Mouse (Mus musculus) hindbrain, embryonic 12.5 days (tissue): ENCODE measurements at regions not wholly inside any gene's neighbourhood (a gene's known extent, or its start where the extent isn't known, plus 50 kb on each side); places are given as distances from the start of the nearest gene placed in this dataset.

ENCODE experiments used
- ATAC-seq: fragments of 200-750 bp; cut with Nextera tagmentation; 2 replicates; pipeline ENCODE4 v1.8.0; 2017; ENCODE audit warnings: moderate TSS enrichment; ENCODE audit not compliant: low FRiP score
- H3K27ac ChIP-seq: fragments of 300-500 bp; sonication (generic); 2 replicates; pipeline ENCODE4 v1.5.1; 2016; ENCODE audit warnings: mild to moderate bottlenecking
- H3K27me3 ChIP-seq: fragments of 300-500 bp; sonication (generic); 2 replicates; pipeline ENCODE4 v1.6.1; 2016; ENCODE audit warnings: mild to moderate bottlenecking
- H3K36me3 ChIP-seq: fragments of 300-500 bp; sonication (generic); 2 replicates; pipeline ENCODE4 v1.6.1; 2016; ENCODE audit warnings: mild to moderate bottlenecking
- H3K4me1 ChIP-seq: fragments of 300-500 bp; sonication (generic); 2 replicates; pipeline ENCODE4 v1.6.1; 2016
- H3K4me2 ChIP-seq: fragments of 300-500 bp; sonication (generic); replicated peaks from 2 replicates; pipeline ENCODE4 v1.6.1; 2016; ENCODE audit warnings: mild to moderate bottlenecking
- H3K4me3 ChIP-seq: fragments of 300-500 bp; sonication (generic); 2 replicates; pipeline ENCODE4 v1.5.1; 2016; ENCODE audit warnings: mild to moderate bottlenecking
- H3K9ac ChIP-seq: fragments of 300-500 bp; sonication (generic); 2 replicates; pipeline ENCODE4 v1.6.1; 2016; ENCODE audit warnings: mild to moderate bottlenecking, moderate library complexity
- H3K9me3 ChIP-seq: fragments of 300-500 bp; sonication (generic); replicated peaks from 2 replicates; pipeline ENCODE4 v1.6.1; 2016; ENCODE audit warnings: mild to moderate bottlenecking
- WGBS: fragments of 180-500 bp; shearing (Covaris S2); methylation state at CpG from one replicate; pipeline ENCODE4 v1.1.7; 2016; 5-methylcytosine and 5-hydroxymethylcytosine counted together

GRCm38 (mm10) chr1:90396660-90397059, 192.9 kb downstream of the Ackr3 start:
- ATAC-seq: no peak
- no peak overlapping the region for H3K4me3 ChIP-seq
- no peaks in the 10 kb centered on the region for H3K9me3 ChIP-seq
- H3K4me2 ChIP-seq: no peak overlapping the region
- no peaks in the 10 kb centered on the region for H3K36me3 ChIP-seq
- H3K27me3 ChIP-seq: 0 out of 2 replicates have a peak, but pooled peaks cover 2% of the 10 kb centered on the region
- H3K4me1 ChIP-seq: peaks cover 13% of the 10 kb centered on the region
- WGBS: 62% methylated on average over 1 of the region's 1 CpGs
- no peak overlapping the region for H3K27ac ChIP-seq
- H3K9ac ChIP-seq: no peak overlapping the region

GRCm38 (mm10) chr1:90397355-90397754, 193.6 kb downstream of the Ackr3 start:
- Histone ChIP-seq H3K36me3 (no peaks in the 10 kb centered on the region), H3K4me1 (peaks cover 13% of the 10 kb centered on the region), H3K4me3 (no peak overlapping the region), H3K9me3 (no peaks in the 10 kb centered on the region), H3K27me3 (0 out of 2 replicates have a peak, but pooled peaks cover 5% of the 10 kb centered on the region), H3K9ac (no peak overlapping the region), H3K27ac (0 out of 2 replicates have a peak overlapping the region, but pooled peaks have one; percentile 17), H3K4me2 (no peak overlapping the region)
- ATAC-seq: no peak
- 31% methylated on average over 5 of the region's 5 CpGs for WGBS

- Histone ChIP-seq H3K9me3 (no peaks in the 10 kb centered on the region), H3K4me3 (no peak overlapping the region), H3K27me3 (peaks cover 5% of the 10 kb centered on the region; the same call in 1 of the 2 replicates), H3K9ac (no peak overlapping the region), H3K36me3 (no peaks in the 10 kb centered on the region), H3K27ac (no peak overlapping the region), H3K4me1 (peaks cover 13% of the 10 kb centered on the region), H3K4me2 (no peak overlapping the region)
- ATAC-seq: no peak
- 80% methylated on average over 15 of the region's 15 CpGs for WGBS
These were observed 194.7 kb downstream of the Ackr3 start for GRCm38 (mm10) chr1:90398396-90398975.

GRCm38 (mm10) chr1:90403057-90403456, 199.3 kb downstream of the Ackr3 start:
- Histone ChIP-seq H3K9me3 (no peaks in the 10 kb centered on the region), H3K27ac (0 out of 2 replicates have a peak overlapping the region, but pooled peaks have one; percentile 0), H3K36me3 (no peaks in the 10 kb centered on the region), H3K9ac (no peak overlapping the region), H3K4me2 (no peak overlapping the region), H3K27me3 (peaks cover 5% of the 10 kb centered on the region; the same call in 1 of the 2 replicates), H3K4me3 (no peak overlapping the region), H3K4me1 (peaks cover 8% of the 10 kb centered on the region)
- 73% methylated on average over 6 of the region's 6 CpGs for WGBS
- ATAC-seq: no peak

DNA sequence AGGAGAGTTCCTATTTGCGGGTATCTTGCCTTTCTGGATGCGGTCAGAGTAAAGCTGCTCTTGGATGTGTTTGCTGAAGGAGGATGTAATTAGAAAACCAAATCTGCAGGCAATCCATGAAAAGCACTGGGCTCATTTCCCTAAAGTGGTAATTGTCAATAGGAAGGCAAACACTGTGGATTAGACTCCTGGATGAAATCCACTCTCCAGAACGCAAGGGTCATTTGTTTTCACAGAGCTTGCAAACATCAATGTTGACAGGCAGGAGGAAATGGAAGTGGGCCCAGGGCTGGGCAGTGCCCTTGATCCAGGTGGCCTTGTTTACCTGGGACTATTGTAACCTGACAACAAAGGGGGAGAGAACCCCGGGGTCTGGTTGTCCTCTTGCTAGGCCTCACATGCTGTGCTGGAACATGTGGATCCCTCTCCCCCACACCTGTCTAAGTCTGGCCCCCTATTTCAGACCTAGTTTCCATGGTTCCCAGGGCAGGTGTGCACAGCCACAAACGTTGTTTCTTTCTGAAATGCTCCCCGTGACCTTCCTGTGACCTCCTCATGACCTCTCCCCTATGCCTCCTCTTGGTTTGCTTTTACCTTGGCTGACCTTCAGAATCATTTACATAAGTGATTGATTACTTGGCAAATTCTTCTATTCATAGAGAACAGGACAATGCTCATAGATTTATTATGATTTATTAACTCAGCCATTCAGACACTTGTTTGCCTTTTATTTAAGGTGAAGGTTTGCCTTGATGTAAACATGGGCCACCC, 197.9 kb upstream of the Cops8 start:
- Histone ChIP-seq H3K4me3 (no peak overlapping the region), H3K4me2 (no peak overlapping the region), H3K27ac (no peak overlapping the region; the same call in 1 of the 2 replicates), H3K9ac (no peak overlapping the region), H3K4me1 (peaks cover 8% of the 10 kb centered on the region), H3K36me3 (no peaks in the 10 kb centered on the region), H3K9me3 (no peaks in the 10 kb centered on the region), H3K27me3 (peaks cover 5% of the 10 kb centered on the region; the same call in 1 of the 2 replicates)
- no peak for ATAC-seq
- WGBS: 41% methylated on average over 6 of the region's 6 CpGs

GRCm38 (mm10) chr1:90406663-90407062, 196.1 kb upstream of the Cops8 start:
- 88% methylated on average over 6 of the region's 6 CpGs for WGBS
- no peak overlapping the region for H3K9ac ChIP-seq
- peaks cover 8% of the 10 kb centered on the region for H3K4me1 ChIP-seq
- H3K4me3 ChIP-seq: no peak overlapping the region
- H3K27me3 ChIP-seq: peaks cover 3% of the 10 kb centered on the region; the same call in 1 of the 2 replicates
- H3K9me3 ChIP-seq: no peaks in the 10 kb centered on the region
- no peak for ATAC-seq
- no peaks in the 10 kb centered on the region for H3K36me3 ChIP-seq
- H3K27ac ChIP-seq: no peak overlapping the region
- H3K4me2 ChIP-seq: no peak overlapping the region

DNA sequence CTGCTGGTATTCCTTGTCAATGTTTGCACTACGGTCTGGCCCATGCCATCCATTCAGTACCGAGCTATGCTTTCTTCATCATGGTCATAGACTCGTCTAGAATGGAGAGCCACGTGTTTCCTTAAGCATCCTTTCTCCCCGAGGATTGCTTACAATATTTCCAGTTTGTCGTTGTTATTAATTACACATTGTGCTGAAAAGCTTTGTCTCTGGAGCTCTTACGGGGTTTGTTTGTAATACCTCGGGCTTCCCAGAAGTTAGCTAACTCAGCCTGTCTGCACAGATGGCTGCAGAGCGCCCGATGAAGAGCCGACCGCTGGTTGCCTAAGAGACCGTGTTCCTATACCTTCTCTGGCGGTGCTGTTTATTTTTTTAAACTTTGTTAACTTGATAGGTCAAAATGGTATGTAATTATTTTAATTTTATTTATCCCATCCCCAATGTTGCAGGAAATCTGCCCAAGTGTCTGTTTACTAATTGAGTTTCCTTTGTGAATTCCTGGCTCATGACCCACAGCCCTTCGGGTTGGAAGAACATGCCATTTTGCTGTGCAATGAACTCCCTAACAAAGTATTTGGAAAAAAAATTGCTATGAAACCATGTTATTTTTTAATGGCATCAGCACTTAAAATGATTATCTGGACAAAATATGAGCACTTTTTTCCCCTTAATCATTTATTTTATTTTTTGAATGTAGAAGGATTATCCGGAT, 194.1 kb upstream of the Cops8 start:
- H3K4me2 ChIP-seq: no peak overlapping the region
- 81% methylated on average over 16 of the region's 16 CpGs for WGBS
- no peak overlapping the region for H3K27ac ChIP-seq
- no peaks in the 10 kb centered on the region for H3K36me3 ChIP-seq
- H3K4me3 ChIP-seq: no peak overlapping the region
- H3K9me3 ChIP-seq: 0 out of 2 replicates have a peak, but pooled peaks cover 4% of the 10 kb centered on the region
- no peaks in the 10 kb centered on the region for H3K27me3 ChIP-seq
- ATAC-seq: no peak
- H3K4me1 ChIP-seq: peaks cover 17% of the 10 kb centered on the region
- no peak overlapping the region for H3K9ac ChIP-seq

DNA sequence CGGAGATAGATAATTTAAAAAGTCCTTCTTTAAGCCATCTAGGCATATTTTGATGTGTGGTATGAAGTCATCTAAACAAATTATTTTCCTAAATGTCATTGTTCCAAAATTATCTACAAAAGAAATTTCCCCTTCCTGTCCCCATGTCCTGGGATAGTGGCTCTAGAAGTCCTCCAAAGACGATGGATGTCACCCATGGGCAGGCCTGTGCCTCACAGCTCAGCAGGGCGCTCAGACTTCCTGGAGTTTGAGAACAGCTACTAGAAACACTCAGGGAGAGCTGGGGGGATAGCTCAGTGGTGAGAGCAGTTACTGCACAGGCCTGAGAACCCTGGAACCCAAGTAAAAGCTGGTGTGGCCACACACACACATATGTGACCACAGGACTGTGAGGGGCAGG, 193.5 kb upstream of the Cops8 start:
- 0 out of 2 replicates have a peak, but pooled peaks cover 4% of the 10 kb centered on the region for H3K9me3 ChIP-seq
- ATAC-seq: no peak

GRCm38 (mm10) chr1:90412511-90413045, 190.2 kb upstream of the Cops8 start:
- H3K9ac ChIP-seq: no peak overlapping the region
- no peaks in the 10 kb centered on the region for H3K36me3 ChIP-seq
- 32% methylated on average over 9 of the region's 9 CpGs for WGBS
- H3K27ac ChIP-seq: no peak overlapping the region
- H3K27me3 ChIP-seq: no peaks in the 10 kb centered on the region
- ATAC-seq: no peak
- peaks cover 10% of the 10 kb centered on the region; the same call in 1 of the 2 replicates for H3K4me1 ChIP-seq
- H3K4me2 ChIP-seq: no peak overlapping the region
- H3K4me3 ChIP-seq: no peak overlapping the region
- 0 out of 2 replicates have a peak, but pooled peaks cover 4% of the 10 kb centered on the region for H3K9me3 ChIP-seq

More for the DNA sequence above, 193.5 kb upstream of the Cops8 start:
- no peak overlapping the region for H3K4me3 ChIP-seq
- no peak overlapping the region for H3K9ac ChIP-seq
- WGBS: 89% methylated on average over 3 of the region's 3 CpGs
- H3K36me3 ChIP-seq: no peaks in the 10 kb centered on the region
- no peak overlapping the region for H3K4me2 ChIP-seq
- H3K27ac ChIP-seq: no peak overlapping the region
- peaks cover 17% of the 10 kb centered on the region for H3K4me1 ChIP-seq
- no peaks in the 10 kb centered on the region for H3K27me3 ChIP-seq

DNA sequence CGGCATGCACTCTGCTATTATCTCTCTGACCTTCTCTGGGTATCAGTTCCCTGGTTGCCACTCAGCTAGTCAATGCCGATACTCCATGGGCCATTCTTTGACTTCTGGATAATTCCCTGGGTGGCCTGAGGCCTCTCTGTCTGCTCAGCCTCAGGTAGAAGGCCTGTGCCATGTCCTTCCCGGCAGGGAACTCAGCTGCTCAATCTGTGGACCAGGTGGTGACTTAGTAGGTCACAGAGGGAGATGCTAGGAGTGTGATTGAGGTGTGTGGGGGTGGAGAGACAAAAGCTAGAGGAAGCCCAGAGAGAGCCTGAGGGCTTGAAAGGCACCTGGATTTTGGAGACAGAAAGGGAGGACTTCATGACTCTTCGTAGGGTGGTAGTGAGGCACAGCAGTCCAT, 188.0 kb upstream of the Cops8 start:
- H3K9me3 ChIP-seq: 0 out of 2 replicates have a peak, but pooled peaks cover 4% of the 10 kb centered on the region
- H3K9ac ChIP-seq: no peak overlapping the region
- WGBS: 87% methylated on average over 4 of the region's 4 CpGs
- H3K4me3 ChIP-seq: no peak overlapping the region
- no peak overlapping the region for H3K4me2 ChIP-seq
- no peaks in the 10 kb centered on the region for H3K27me3 ChIP-seq
- no peak for ATAC-seq
- no peak overlapping the region for H3K27ac ChIP-seq
- peaks cover 10% of the 10 kb centered on the region; the same call in 1 of the 2 replicates for H3K4me1 ChIP-seq
- no peaks in the 10 kb centered on the region for H3K36me3 ChIP-seq

GRCm38 (mm10) chr1:90424066-90424821, 178.5 kb upstream of the Cops8 start:
- Histone ChIP-seq H3K27ac (no peak overlapping the region), H3K27me3 (peaks cover 20% of the 10 kb centered on the region; the same call in 1 of the 2 replicates), H3K4me1 (peaks cover 13% of the 10 kb centered on the region), H3K9me3 (no peaks in the 10 kb centered on the region), H3K4me3 (no peak overlapping the region), H3K36me3 (no peaks in the 10 kb centered on the region), H3K4me2 (no peak overlapping the region), H3K9ac (no peak overlapping the region)
- peak; percentile 48; the same call in 1 of the 2 replicates for ATAC-seq
- 7% methylated on average over 13 of the region's 13 CpGs for WGBS
